Mouse (Mus musculus): ENCODE data around the gene Dcdc2b.

The Dcdc2b gene

DNA sequence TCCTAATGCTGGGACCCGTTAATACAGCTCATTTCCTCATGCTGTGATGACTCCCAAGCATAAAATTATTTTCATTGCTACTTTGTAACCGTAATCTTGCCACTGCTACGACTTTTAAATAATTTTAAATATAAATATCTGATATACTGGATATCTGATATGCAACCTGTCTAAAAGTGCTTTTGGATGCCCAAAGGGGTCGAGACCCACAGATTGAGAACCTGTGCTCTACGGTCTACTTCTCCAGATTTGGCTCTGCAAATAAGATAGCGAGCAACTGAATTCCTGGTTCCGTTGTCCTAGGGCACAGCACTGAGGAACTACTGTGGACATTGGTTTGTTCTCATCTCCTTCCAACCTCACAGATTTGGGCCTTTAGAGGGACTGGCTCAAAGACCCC lies 36.4 kb downstream of the Dcdc2b start:
- no peak for DNase-seq (ENCODE audit: low spot score)

DNA sequence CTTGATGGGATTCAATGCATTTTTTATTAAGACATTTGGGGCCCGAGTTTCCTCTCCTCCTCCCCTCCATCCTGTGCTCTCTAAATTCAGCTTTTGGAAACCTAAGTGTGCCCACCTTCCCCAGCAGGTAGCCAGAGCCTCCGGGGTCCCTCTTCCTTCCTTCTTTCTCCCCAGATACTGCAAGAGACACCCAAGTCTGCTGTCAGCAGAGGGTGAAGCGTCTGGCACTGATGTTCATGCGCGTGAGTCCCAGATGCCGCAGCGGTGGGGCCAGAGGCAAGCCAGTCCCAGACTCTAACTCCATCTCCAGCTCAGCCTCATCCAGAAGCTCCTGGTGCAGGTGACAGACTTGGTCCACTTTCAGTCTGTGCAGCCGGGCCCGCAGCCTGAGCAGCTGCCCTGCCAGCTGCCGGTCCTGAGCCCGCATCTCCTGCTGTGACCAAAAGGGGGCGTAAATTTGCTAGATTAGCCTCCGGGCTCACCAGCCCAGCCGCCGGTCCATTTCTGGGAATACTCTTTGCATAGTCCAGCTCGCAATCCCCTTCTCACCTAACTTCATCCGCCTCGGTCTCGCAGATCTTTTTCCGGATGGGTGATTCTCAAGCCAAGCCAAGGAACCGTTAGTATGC lies 37.1 kb downstream of the Dcdc2b start:
- peak; percentile 33 for DNase-seq (ENCODE audit: low spot score)

DNA sequence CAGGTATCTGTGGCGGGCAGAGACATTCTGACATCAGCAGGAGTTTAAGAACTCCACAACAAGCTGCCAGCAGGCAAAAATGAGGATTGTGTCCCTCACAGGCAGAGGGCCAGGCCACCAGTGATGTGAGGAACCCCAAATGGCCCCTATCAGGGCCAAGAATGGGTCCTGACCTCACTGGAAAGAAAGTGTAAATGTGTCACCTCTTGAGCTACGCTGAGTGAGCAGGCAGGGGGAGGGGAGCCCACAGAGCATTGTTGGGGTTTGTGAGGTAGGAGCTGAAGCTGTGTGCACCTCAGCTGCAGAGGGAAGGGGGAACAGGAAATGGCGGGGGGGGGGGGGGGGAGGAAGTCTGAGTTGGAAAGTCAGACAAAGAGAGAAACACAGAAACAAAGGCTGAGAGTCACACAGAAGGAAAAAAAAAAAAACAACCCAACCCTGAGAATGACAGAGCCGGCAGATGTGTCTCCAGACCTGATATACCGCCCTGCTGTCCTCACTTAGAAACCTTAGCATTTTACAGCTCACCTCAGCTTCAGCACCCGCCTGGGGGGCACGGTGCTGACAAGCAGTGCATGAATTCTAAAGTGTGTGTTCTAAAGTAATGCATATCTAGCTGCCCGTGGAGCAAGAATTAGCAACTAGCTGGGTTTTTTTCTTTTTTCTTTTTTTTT lies 38.7 kb downstream of the Dcdc2b start:
- DNase-seq (ENCODE audit: low spot score), result no peak

DNA sequence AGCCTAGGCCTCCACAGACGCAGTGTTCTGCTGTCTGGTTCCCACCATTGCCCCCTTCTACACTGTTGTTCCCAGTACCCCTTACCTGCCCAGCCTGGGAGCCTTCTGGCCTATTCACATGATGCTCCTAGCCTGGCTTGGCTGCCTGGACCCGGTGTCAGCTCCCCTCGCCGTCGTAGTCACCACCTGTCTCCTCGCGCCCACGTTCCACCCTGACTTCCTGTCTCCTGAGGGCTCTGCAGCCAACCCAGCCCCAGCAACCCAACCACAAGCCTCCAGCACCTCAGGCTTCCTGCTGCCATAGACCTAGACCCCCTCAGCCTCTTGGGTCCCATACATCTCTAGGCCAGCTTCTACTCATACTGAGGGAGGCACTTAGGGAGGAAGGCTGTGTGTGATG lies 40.6 kb downstream of the Dcdc2b start, which contains the start of gene Lck:
TSS of gene Lck (minus strand) at position 212 of the 400 bp plus-strand sequence.
- no peak for DNase-seq (ENCODE audit: low spot score)

DNA sequence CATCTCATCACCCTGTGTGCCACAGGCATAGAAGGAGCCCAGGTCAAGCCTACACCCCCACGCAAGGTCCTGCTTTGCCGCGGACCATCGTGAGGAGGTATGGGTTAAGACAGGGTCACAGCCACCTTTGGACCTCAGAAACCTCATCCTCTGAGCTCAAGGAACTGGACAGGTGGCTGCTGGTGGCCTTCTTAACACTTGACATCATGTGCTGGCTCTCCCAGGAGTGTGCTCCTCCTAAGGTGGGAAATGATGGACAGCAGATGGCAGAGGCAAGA lies 41.0 kb downstream of the Dcdc2b start:
- no peak for DNase-seq (ENCODE audit: low spot score)

DNA sequence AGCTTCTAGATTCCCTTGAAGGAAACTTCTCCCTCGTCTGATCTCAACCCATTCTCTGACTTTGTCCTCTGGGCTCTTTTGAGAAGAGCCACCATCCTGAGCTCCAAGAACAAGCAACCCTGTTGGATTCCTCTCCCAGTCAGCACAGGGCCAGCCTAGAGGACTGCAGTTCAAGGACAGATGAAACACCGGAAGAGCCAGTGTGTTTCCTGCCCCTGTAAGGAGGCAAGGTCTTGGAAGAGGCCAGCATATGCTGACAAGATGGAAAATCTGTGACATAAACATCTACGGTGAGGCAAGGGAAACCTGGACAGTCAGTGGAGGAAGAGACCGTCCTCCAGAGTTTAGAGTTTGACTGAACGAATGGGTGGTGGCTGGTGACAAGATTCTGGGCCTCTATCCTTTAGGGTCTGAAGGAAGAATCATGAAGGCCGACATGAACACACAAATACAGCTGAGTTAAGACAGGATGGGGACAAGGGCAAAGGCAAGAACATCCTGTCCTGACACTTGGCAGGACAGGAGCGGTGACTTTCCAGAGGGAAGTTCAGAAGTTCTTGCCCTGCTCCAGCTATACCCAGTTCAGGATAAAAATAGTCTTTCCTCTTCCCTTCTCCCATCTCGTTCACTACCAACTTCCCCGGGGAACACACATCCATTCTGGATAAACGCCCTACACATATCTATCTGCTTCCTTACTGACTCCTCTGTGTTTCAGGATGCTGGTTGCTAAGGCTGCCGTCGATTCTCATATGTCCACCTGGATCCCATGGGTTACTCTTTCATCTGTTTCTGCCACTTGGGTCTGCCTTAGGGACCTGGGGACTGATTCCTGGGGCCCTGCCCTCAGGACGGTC lies 41.6 kb downstream of the Dcdc2b start:
- DNase-seq (ENCODE audit: low spot score), result no peak

DNA sequence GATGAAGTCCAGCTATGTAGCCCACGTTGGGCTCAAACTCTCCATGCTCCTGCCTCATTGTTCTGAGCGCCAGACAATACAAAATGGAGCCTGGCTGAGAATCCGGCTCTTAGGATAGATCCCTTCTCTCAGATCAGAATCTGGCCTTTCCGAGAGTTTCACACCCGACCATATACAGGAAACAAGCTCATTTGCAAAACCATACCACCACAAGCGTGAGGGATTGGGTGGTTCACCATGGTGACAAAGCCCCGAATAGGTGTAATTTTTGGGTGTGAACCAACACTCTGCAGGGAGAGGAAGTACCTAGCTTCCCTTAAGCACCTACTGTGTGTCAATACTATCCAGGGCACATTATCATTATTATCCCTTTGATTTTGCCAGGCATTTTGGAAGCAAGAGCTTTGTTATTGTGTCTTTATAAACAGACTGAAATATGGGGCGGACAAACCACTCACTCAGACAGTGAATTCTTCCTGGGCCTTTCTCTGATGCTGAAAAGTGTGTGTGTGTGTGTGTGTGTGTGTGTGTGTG lies 42.4 kb downstream of the Dcdc2b start:
- DNase-seq (ENCODE audit: low spot score), result no peak

DNA sequence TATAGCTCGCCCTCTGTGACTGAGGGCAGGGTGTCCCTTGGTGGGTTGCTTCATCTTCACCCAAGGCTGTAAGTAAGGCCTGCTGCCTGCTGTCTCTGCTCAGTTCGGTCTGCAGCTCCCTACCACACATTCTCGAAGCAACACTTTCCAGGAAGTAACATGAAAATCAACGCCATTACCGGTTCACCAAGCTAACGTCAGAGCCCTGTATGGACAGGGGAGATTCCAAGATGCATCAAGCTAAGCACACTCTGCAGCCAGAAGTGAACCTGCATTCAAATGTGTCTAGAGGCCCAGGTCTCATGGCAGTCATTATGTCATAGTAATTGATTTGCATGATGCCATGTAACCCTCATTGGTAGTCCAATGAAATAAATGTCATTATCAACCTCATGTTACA lies 44.0 kb downstream of the Dcdc2b start:
- no peak for DNase-seq (ENCODE audit: low spot score)

DNA sequence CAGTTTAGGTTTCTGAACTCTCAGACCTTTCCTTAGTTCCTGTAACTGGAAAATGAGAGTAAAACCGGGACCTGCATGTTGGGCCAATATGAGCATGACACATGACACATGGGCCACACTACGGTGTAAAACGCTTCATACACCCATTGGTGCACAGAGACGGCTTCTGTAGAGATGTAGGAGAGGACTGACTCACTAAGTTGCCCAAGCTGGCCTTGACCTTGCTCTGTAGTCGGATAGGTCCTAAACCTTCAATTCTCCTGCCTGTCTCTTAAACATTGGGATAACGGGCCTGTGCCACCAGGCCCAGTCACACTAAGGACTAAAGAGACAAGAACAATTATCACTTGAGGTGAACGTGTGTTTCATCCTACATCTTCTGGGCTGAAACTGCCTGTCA lies 45.7 kb downstream of the Dcdc2b start:
- DNase-seq (ENCODE audit: low spot score), result no peak

DNA sequence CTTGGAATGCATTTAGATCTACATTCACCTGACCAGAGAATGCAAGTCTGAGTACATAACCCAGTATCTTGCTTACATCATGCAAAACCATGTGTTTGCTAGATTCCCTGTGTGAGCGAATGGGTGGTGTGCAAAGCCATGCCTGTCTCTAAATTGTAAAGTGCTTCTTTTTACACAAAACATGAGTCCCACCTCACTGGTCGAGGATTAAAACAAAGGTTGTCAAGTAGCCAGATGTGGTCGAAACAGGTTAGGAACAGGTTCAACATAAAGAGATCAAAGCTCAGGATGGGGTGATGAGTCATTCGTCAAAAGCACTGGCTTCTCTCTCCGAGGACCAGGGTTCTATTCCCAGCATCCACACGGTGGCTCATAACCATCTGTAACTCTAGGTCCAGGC lies 48.9 kb downstream of the Dcdc2b start:
- no peak for DNase-seq (ENCODE audit: low spot score)

DNA sequence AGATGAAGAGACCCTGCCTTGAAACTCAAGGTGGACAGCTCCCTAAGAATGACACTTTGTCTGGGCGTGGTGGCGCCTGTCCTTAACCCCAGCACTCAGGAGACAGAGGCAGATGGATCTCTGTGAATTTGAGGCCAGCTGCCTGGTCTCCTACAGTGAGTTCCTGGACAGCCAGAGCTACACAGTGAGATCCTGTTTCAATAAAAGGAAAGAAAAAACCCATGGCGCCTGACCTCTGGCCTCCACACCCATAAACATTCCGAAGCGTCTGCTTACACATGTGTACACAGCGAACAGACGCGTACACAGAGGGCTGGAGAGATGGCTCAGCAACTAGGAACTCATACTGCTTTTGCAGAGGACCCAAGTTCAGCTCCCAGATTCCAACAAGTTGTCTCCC lies 50.3 kb downstream of the Dcdc2b start:
- no peak for DNase-seq (ENCODE audit: low spot score)

DNA sequence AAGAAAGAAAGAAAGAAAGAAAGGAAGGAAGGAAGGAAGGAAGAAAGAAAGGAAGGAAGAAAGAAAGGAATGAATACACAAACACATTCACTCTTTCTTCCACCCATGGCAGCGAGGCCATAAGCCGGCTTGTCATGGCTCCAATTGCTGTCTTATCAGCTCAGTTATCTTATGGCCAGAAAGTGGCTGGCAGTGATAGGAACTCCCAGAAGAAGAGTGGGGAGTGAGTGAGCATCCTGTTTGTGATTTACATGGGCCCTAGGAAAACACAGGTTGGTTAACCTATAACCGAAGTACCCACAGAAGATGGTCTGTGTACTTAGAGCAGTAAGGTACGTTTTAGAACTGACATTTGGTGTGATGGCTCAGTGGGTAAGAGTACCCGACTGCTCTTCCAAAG lies 52.9 kb downstream of the Dcdc2b start:
- DNase-seq (ENCODE audit: low spot score), result no peak

All from urinary bladder, postnatal 10 days (tissue).